Comparison of ENCODE assay signal across 16 mouse cellular contexts in genomic region chr12:109491701-109492100, GRCm38 (mm10). TPM values are rescaled to one million over a fixed set of nuclear protein-coding genes. Genes with fewer than 3 reads are reported as not detected.
DNase-seq lines count a peak whose midpoint lies in the region; TF ChIP-seq lines count a peak whose summit lies in the region.
"Had no signal": no experiment of that assay in that cellular context is flagged by ENCODE, and none has a peak within 500 bp of the region (broad histone marks: within the 10 kb centered on the region; RNA-seq: fewer than 3 reads in every experiment).

No protein-coding gene starts in this region.

- H3K4me3 ChIP-seq in layer of hippocampus, adult 2 months: no peak overlapping the region
- H3K4me3 ChIP-seq in thymus, adult 2 months (ENCODE audit: control insufficient read depth, insufficient read depth, low read length): no peak overlapping the region
- H3K4me3 ChIP-seq: heart, embryonic 15.5 days; limb, embryonic 12.5 days; stomach, embryonic 15.5 days had no signal

- no peak overlapping the region for H3K27ac ChIP-seq in layer of hippocampus, adult 2 months
- H3K27ac ChIP-seq in thymus, adult 2 months (ENCODE audit: control insufficient read depth, insufficient read depth, low read length): no peak overlapping the region
- H3K27ac ChIP-seq: heart, embryonic 15.5 days; limb, embryonic 12.5 days; stomach, embryonic 15.5 days had no signal

- H3K4me1 ChIP-seq in thymus, adult 2 months (replicated peaks; ENCODE audit: control insufficient read depth, insufficient read depth, low read length): 0 out of 2 replicates have a peak, but pooled peaks cover 2% of the 10 kb centered on the region
- H3K4me1 ChIP-seq: heart, embryonic 15.5 days had no signal

- intact Hi-C loops in left cerebral cortex, postnatal 4 days (cut with DNase I): no loop called here

- no peak for TF ChIP-seq POLR2A in brain, embryonic 14.5 days (IDR thresholded peaks at IDR 0.05; ENCODE audit: borderline replicate concordance, extremely low read depth, insufficient read depth, insufficient read length, poor library complexity, severe bottlenecking)
- no peak for TF ChIP-seq POLR2A in thymus, adult 2 months (IDR thresholded peaks at IDR 0.05; ENCODE audit: control insufficient read depth, extremely low read depth, insufficient read depth, low read length, poor library complexity)

- DNase-seq in brain, embryonic 14.5 days (ENCODE audit: low read depth): peak; percentile 65
- DNase-seq in cerebellum, adult 18-20 months: peak; percentile 76 to 83
- DNase-seq in layer of hippocampus, adult 2 months (ENCODE audit: low spot score in 2 of 2): peak; percentile 50 to 62
- peak; percentile 41 for DNase-seq in left cerebral cortex, postnatal 4 days
- no peak for DNase-seq in ovary, postnatal 10 days (ENCODE audit: low spot score)
- DNase-seq in thymus, adult 2 months: no peak
- DNase-seq in gastrocnemius, adult 8-10 months (ENCODE audit: low spot score in 2 of 2): no peak
- DNase-seq: adrenal gland, adult 8-10 months; gastrocnemius, postnatal 25 days; kidney, postnatal 10 days; liver, postnatal 0 days had no signal

- no peaks in the 10 kb centered on the region for H3K27me3 ChIP-seq in thymus, adult 2 months (ENCODE audit: control insufficient read depth, insufficient read depth, low read length)
- H3K27me3 ChIP-seq: heart, embryonic 15.5 days; limb, embryonic 12.5 days; stomach, embryonic 15.5 days had no signal

- TF ChIP-seq CTCF in brain, embryonic 14.5 days (IDR thresholded peaks at IDR 0.05; ENCODE audit: borderline replicate concordance, extremely low read depth, insufficient read depth, insufficient read length): no peak
- TF ChIP-seq CTCF in layer of hippocampus, adult 2 months (conservative IDR thresholded peaks at IDR 0.05): no peak
- TF ChIP-seq CTCF in thymus, adult 2 months (IDR thresholded peaks at IDR 0.05; ENCODE audit: borderline replicate concordance, control insufficient read depth, extremely low read depth, insufficient read depth, low read length, poor library complexity): no peak

- no peaks in the 10 kb centered on the region for H3K36me3 ChIP-seq in thymus, adult 2 months (ENCODE audit: control insufficient read depth, insufficient read depth, low read length)
- H3K36me3 ChIP-seq: heart, embryonic 15.5 days; limb, embryonic 12.5 days; stomach, embryonic 15.5 days had no signal

- WGBS in thymus, adult 2 months: 92% methylated on average over 3 of the region's 3 CpGs

RNA-seq across cellular contexts. Expression of gene Dlk1, which starts 39.1 kb away (rescaled TPM):
- polyA plus RNA-seq in brain, embryonic 14.5 days (2012; rRNA removed): 303 and 331 TPM in 2 replicates
- 1 to 10 TPM; 4.8 to 5.0 TPM for total RNA-seq in layer of hippocampus, adult 2 months (2021)
- total RNA-seq in left cerebral cortex, postnatal 4 days (2021): 1 to 10 TPM; 2.6 to 4.6 TPM
- 2.2 and 4.1 TPM in 2 replicates for polyA plus RNA-seq in thymus, adult 2 months (2012; rRNA removed)
- total RNA-seq in gastrocnemius, adult 8-10 months (2022): 1 to 10 TPM in 2 of 4 experiments, under 1 TPM in 2; 0.56 to 1.9 (median 0.95) TPM
- total RNA-seq: common myeloid progenitor, adult 5-6 weeks had no signal
- polyA plus RNA-seq: Patski had no signal

Comparison
In these comparisons a context has a peak if more than half of its experiments do, and no peak if none do; other contexts are left out.
1. DNase-seq: peak in brain, embryonic 14.5 days (single experiment), cerebellum, adult 18-20 months (2 of 2), layer of hippocampus, adult 2 months (2 of 2) and left cerebral cortex, postnatal 4 days (single experiment); none in ovary, postnatal 10 days (single experiment), thymus, adult 2 months (single experiment) and gastrocnemius, adult 8-10 months (0 of 2).